Mouse (Mus musculus): Measurements from ENCODE around the gene Dcdc2b. TPM values are rescaled to one million over a fixed set of nuclear protein-coding genes. Genes with fewer than 3 reads are reported as not detected.

Gene Dcdc2b
- polyA plus RNA-seq, 1 experiment from 2014 or later, result 2.9 TPM

DNA sequence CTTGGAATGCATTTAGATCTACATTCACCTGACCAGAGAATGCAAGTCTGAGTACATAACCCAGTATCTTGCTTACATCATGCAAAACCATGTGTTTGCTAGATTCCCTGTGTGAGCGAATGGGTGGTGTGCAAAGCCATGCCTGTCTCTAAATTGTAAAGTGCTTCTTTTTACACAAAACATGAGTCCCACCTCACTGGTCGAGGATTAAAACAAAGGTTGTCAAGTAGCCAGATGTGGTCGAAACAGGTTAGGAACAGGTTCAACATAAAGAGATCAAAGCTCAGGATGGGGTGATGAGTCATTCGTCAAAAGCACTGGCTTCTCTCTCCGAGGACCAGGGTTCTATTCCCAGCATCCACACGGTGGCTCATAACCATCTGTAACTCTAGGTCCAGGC, 48.9 kb downstream of the Dcdc2b start:
- H3K9ac ChIP-seq (replicated peaks; ENCODE audit: low read length), result no peak overlapping the region
- DNase-seq (no peak), ATAC-seq (ENCODE audit: low FRiP score, low TSS enrichment) (no peak)
- no peak overlapping the region for H3K27ac ChIP-seq (replicated peaks; ENCODE audit: low read depth, low read length)
- no peaks in the 10 kb centered on the region for H3K27me3 ChIP-seq (ENCODE audit: control insufficient read depth, insufficient read depth, low read length)
- H3K4me1 ChIP-seq (ENCODE audit: control insufficient read depth, insufficient read depth, low read length), result no peaks in the 10 kb centered on the region
- 85% methylated on average over 6 of the region's 6 CpGs for WGBS
- H3K4me2 ChIP-seq (ENCODE audit: low read length), result no peak overlapping the region
- no peaks in the 10 kb centered on the region for H3K9me3 ChIP-seq (ENCODE audit: control insufficient read depth, low read length)
- H3K36me3 ChIP-seq (ENCODE audit: control insufficient read depth, insufficient read depth, low read length), result no peaks in the 10 kb centered on the region
- H3K4me3 ChIP-seq (replicated peaks; ENCODE audit: low read depth, low read length), result no peak overlapping the region

DNA sequence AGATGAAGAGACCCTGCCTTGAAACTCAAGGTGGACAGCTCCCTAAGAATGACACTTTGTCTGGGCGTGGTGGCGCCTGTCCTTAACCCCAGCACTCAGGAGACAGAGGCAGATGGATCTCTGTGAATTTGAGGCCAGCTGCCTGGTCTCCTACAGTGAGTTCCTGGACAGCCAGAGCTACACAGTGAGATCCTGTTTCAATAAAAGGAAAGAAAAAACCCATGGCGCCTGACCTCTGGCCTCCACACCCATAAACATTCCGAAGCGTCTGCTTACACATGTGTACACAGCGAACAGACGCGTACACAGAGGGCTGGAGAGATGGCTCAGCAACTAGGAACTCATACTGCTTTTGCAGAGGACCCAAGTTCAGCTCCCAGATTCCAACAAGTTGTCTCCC, 50.3 kb downstream of the Dcdc2b start:
- no peak for ATAC-seq (ENCODE audit: low FRiP score, low TSS enrichment)
- no peak overlapping the region for H3K4me3 ChIP-seq (replicated peaks; ENCODE audit: low read depth, low read length)
- no peak for DNase-seq
- H3K4me1 ChIP-seq (ENCODE audit: control insufficient read depth, insufficient read depth, low read length), result no peaks in the 10 kb centered on the region
- no peak overlapping the region for H3K27ac ChIP-seq (replicated peaks; ENCODE audit: low read depth, low read length)
- no peaks in the 10 kb centered on the region for H3K36me3 ChIP-seq (ENCODE audit: control insufficient read depth, insufficient read depth, low read length)
- no peaks in the 10 kb centered on the region for H3K27me3 ChIP-seq (ENCODE audit: control insufficient read depth, insufficient read depth, low read length)
- no peaks in the 10 kb centered on the region for H3K9me3 ChIP-seq (ENCODE audit: control insufficient read depth, low read length)
- no peak overlapping the region for H3K4me2 ChIP-seq (ENCODE audit: low read length)
- no peak overlapping the region for H3K9ac ChIP-seq (replicated peaks; ENCODE audit: low read length)
- 83% methylated on average over 8 of the region's 8 CpGs for WGBS

DNA sequence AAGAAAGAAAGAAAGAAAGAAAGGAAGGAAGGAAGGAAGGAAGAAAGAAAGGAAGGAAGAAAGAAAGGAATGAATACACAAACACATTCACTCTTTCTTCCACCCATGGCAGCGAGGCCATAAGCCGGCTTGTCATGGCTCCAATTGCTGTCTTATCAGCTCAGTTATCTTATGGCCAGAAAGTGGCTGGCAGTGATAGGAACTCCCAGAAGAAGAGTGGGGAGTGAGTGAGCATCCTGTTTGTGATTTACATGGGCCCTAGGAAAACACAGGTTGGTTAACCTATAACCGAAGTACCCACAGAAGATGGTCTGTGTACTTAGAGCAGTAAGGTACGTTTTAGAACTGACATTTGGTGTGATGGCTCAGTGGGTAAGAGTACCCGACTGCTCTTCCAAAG, 52.9 kb downstream of the Dcdc2b start:
- H3K36me3 ChIP-seq (ENCODE audit: control insufficient read depth, insufficient read depth, low read length), result no peaks in the 10 kb centered on the region
- no peak overlapping the region for H3K4me2 ChIP-seq (ENCODE audit: low read length)
- no peak overlapping the region for H3K4me3 ChIP-seq (replicated peaks; ENCODE audit: low read depth, low read length)
- H3K9me3 ChIP-seq (ENCODE audit: control insufficient read depth, low read length), result no peaks in the 10 kb centered on the region
- no peak for ATAC-seq (ENCODE audit: low FRiP score, low TSS enrichment)
- H3K27ac ChIP-seq (replicated peaks; ENCODE audit: low read depth, low read length), result no peak overlapping the region
- no peaks in the 10 kb centered on the region for H3K4me1 ChIP-seq (ENCODE audit: control insufficient read depth, insufficient read depth, low read length)
- WGBS, result 90% methylated on average over 5 of the region's 5 CpGs
- no peak overlapping the region for H3K9ac ChIP-seq (replicated peaks; ENCODE audit: low read length)
- H3K27me3 ChIP-seq (ENCODE audit: control insufficient read depth, insufficient read depth, low read length), result no peaks in the 10 kb centered on the region
- no peak for DNase-seq

Other genes with a start within 250 kb of the Dcdc2b start
- 12.4 and 13.3 TPM in 2 replicates for gene Zbtb8a, start 236.1 kb downstream of the Dcdc2b start, polyA plus RNA-seq (2014; fragmentation: Nextera tagmentation; extraction: Ambion mirVana)
- gene Zbtb8b, start 173.4 kb downstream of the Dcdc2b start, polyA plus RNA-seq (2014; fragmentation: Nextera tagmentation; extraction: Ambion mirVana), result 15.9 and 17.6 TPM in 2 replicates
- 31.4 and 35.7 TPM in 2 replicates for gene Bsdc1, start 152.7 kb downstream of the Dcdc2b start, polyA plus RNA-seq (2014; fragmentation: Nextera tagmentation; extraction: Ambion mirVana)
- 0.38 and 0.74 TPM in 2 replicates for gene Tssk3, start 123.2 kb downstream of the Dcdc2b start, polyA plus RNA-seq (2014; fragmentation: Nextera tagmentation; extraction: Ambion mirVana)
- gene Fam229a, start 123.1 kb downstream of the Dcdc2b start, polyA plus RNA-seq (2014; fragmentation: Nextera tagmentation; extraction: Ambion mirVana), result 0.69 TPM in 1 of 2 replicates, not detected in the other
- gene Marcksl1, start 100.7 kb downstream of the Dcdc2b start, polyA plus RNA-seq (2014; fragmentation: Nextera tagmentation; extraction: Ambion mirVana), result 1,591 and 1,713 TPM in 2 replicates
- gene Hdac1, start 71.5 kb downstream of the Dcdc2b start, polyA plus RNA-seq (2014; fragmentation: Nextera tagmentation; extraction: Ambion mirVana), result 73.6 and 101 TPM in 2 replicates
- 9.0 and 13.6 TPM in 2 replicates for gene Lck, start 40.6 kb downstream of the Dcdc2b start, polyA plus RNA-seq (2014; fragmentation: Nextera tagmentation; extraction: Ambion mirVana)
- 0.24 TPM in 1 of 2 replicates, not detected in the other for gene Fam167b, start 35.7 kb downstream of the Dcdc2b start, polyA plus RNA-seq (2014; fragmentation: Nextera tagmentation; extraction: Ambion mirVana)
- 232 and 238 TPM in 2 replicates for gene Eif3i, start 13.6 kb downstream of the Dcdc2b start, polyA plus RNA-seq (2014; fragmentation: Nextera tagmentation; extraction: Ambion mirVana)
- gene Tmem234, start 13.6 kb downstream of the Dcdc2b start, polyA plus RNA-seq (2014; fragmentation: Nextera tagmentation; extraction: Ambion mirVana), result 181 and 186 TPM in 2 replicates
- gene Iqcc, start 4.8 kb upstream of the Dcdc2b start, polyA plus RNA-seq (2014; fragmentation: Nextera tagmentation; extraction: Ambion mirVana), result 25.0 and 28.0 TPM in 2 replicates
- 127 and 147 TPM in 2 replicates for gene Ccdc28b, start 9.7 kb upstream of the Dcdc2b start, polyA plus RNA-seq (2014; fragmentation: Nextera tagmentation; extraction: Ambion mirVana)
- gene Txlna, start 26.8 kb upstream of the Dcdc2b start, polyA plus RNA-seq (2014; fragmentation: Nextera tagmentation; extraction: Ambion mirVana), result 37.4 and 64.1 TPM in 2 replicates
- 16.2 and 17.1 TPM in 2 replicates for gene Kpna6, start 58.5 kb upstream of the Dcdc2b start, polyA plus RNA-seq (2014; fragmentation: Nextera tagmentation; extraction: Ambion mirVana)
- 43.5 and 48.6 TPM in 2 replicates for gene Tmem39b, start 82.6 kb upstream of the Dcdc2b start, polyA plus RNA-seq (2014; fragmentation: Nextera tagmentation; extraction: Ambion mirVana)
- gene Khdrbs1, start 128.0 kb upstream of the Dcdc2b start, polyA plus RNA-seq (2014; fragmentation: Nextera tagmentation; extraction: Ambion mirVana), result 119 and 154 TPM in 2 replicates
- gene Ptp4a2, start 197.0 kb upstream of the Dcdc2b start, polyA plus RNA-seq (2014; fragmentation: Nextera tagmentation; extraction: Ambion mirVana), result 184 and 256 TPM in 2 replicates